Mouse (Mus musculus): ENCODE data around the gene Pax6. TPM values are rescaled to one million over a fixed set of nuclear protein-coding genes. Genes with fewer than 3 reads are reported as not detected.

The Pax6 gene
- polyA plus RNA-seq, 1 experiment, result not detected

- WGBS, result 78% methylated on average over 3 of the region's 3 CpGs
- Histone ChIP-seq H3K4me1 (ENCODE audit: control insufficient read depth, insufficient read depth, low read length) (no peaks in the 10 kb centered on the region), H3K27ac (ENCODE audit: control insufficient read depth, insufficient read depth, low read depth, low read length, poor library complexity) (no peak overlapping the region), H3K4me3 (replicated peaks; ENCODE audit: control insufficient read depth, low read depth, low read length) (no peak overlapping the region)
- TF ChIP-seq POLR2A (IDR thresholded peaks at IDR 0.05; ENCODE audit: borderline replicate concordance, control insufficient read depth, low read depth, low read length) (no peak), CTCF (IDR thresholded peaks at IDR 0.05; ENCODE audit: control insufficient read depth, insufficient read depth, low read length) (no peak)
Measured at GRCm38 (mm10) chr2:105709126-105709525, 40.4 kb downstream of the Pax6 start.

DNA sequence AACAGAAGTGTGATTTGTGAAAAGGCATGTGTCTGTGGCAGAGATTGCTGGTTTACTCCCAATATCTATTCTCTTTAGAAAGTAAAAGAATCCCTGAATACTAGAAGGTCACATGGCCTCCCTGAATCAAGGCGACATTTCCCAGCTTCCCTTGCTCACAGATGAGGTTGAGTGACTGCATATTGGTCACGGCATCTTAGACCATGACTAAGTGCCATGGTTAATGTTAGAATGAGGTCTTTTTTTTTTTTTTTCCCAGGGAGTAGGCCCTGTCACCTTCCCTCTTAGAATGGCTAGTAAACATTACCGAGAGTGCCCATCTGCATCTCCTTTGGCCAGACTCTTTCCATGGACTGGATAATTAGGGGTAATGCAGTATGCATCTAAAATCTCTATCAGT lies 41.8 kb downstream of the Pax6 start:
- Histone ChIP-seq H3K4me3 (replicated peaks; ENCODE audit: control insufficient read depth, low read depth, low read length) (no peak overlapping the region), H3K4me1 (ENCODE audit: control insufficient read depth, insufficient read depth, low read length) (no peaks in the 10 kb centered on the region), H3K27ac (ENCODE audit: control insufficient read depth, insufficient read depth, low read depth, low read length, poor library complexity) (no peak overlapping the region)
- TF ChIP-seq POLR2A (IDR thresholded peaks at IDR 0.05; ENCODE audit: borderline replicate concordance, control insufficient read depth, low read depth, low read length) (no peak), CTCF (IDR thresholded peaks at IDR 0.05; ENCODE audit: control insufficient read depth, insufficient read depth, low read length) (no peak)
- 85% methylated on average over 3 of the region's 3 CpGs for WGBS

DNA sequence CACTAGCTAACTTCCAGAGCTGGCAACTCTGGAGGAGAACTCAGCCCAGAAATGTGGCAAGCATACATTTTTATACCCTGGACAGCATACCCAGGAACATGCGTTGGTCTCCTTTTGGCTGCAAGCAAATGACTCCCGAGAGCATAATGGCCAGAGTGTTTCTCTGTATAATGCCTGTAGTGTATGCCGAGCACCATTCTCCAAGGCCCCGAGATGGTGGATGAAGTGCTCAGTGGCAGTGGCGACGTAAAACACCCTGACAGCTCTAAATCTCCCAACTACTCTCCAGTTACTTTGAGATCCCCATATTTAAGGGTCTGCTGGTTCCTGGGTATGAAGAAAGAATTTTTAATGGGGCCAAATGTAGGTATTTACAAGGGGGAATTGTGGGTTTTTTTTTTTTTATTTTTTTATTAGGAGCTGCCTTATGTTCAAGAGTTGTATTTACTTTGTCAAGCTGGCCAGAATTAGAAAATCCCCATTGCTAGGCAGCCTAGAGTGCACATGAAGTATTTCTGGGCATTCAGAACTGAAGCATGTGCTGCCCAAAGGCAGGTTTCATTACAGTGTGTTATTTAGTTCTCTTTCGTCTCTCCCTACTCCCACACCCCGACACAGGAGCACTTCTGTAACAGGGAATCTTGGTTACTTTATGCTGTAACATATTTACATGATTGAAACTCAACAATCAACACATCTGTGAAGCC lies 46.9 kb downstream of the Pax6 start:
- no peak overlapping the region for H3K27ac ChIP-seq (ENCODE audit: control insufficient read depth, insufficient read depth, low read depth, low read length, poor library complexity)
- TF ChIP-seq POLR2A (IDR thresholded peaks at IDR 0.05; ENCODE audit: borderline replicate concordance, control insufficient read depth, low read depth, low read length) (no peak), CTCF (IDR thresholded peaks at IDR 0.05; ENCODE audit: control insufficient read depth, insufficient read depth, low read length) (no peak)

DNA sequence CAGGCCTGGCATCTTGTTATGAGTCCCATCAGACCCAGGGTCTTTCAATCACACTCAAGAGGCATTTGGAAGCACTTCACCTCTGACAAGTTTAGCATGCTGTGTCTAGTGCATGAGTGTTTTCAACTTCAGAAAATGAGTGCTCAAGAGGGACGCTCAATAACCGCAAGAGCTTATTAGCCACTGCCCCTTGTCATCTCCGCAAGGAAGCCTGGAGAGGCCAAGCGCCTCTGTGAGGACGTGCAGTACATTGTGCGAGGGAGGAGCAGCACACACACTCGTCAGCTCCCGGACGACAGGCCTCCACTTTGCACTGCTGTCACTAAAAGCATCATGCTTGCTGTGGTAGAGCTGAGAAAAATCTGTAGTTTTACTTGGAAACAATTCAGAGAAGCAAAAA lies 58.0 kb downstream of the Pax6 start:
- Histone ChIP-seq H3K4me1 (ENCODE audit: control insufficient read depth, insufficient read depth, low read length) (no peaks in the 10 kb centered on the region), H3K27ac (ENCODE audit: control insufficient read depth, insufficient read depth, low read depth, low read length, poor library complexity) (no peak overlapping the region), H3K4me3 (replicated peaks; ENCODE audit: control insufficient read depth, low read depth, low read length) (no peak overlapping the region)
- TF ChIP-seq CTCF (IDR thresholded peaks at IDR 0.05; ENCODE audit: control insufficient read depth, insufficient read depth, low read length) (no peak), POLR2A (IDR thresholded peaks at IDR 0.05; ENCODE audit: borderline replicate concordance, control insufficient read depth, low read depth, low read length) (no peak)
- WGBS, result 91% methylated on average over 9 of the region's 9 CpGs

More for the DNA sequence above, 46.9 kb downstream of the Pax6 start:
- Histone ChIP-seq H3K4me3 (replicated peaks; ENCODE audit: control insufficient read depth, low read depth, low read length) (no peak overlapping the region), H3K4me1 (ENCODE audit: control insufficient read depth, insufficient read depth, low read length) (no peaks in the 10 kb centered on the region)
- WGBS, result 90% methylated on average over 8 of the region's 8 CpGs

GRCm38 (mm10) chr2:105730704-105731103 lies 62.0 kb downstream of the Pax6 start:
- 89% methylated on average over 3 of the region's 3 CpGs for WGBS
- TF ChIP-seq POLR2A (IDR thresholded peaks at IDR 0.05; ENCODE audit: borderline replicate concordance, control insufficient read depth, low read depth, low read length), result no peak
- no peak for TF ChIP-seq CTCF (IDR thresholded peaks at IDR 0.05; ENCODE audit: control insufficient read depth, insufficient read depth, low read length)
- H3K27ac ChIP-seq (ENCODE audit: control insufficient read depth, insufficient read depth, low read depth, low read length, poor library complexity), result no peak overlapping the region
- H3K4me3 ChIP-seq (replicated peaks; ENCODE audit: control insufficient read depth, low read depth, low read length), result no peak overlapping the region
- no peaks in the 10 kb centered on the region for H3K4me1 ChIP-seq (ENCODE audit: control insufficient read depth, insufficient read depth, low read length)

- H3K27ac ChIP-seq (ENCODE audit: control insufficient read depth, insufficient read depth, low read depth, low read length, poor library complexity), result no peak overlapping the region
- H3K4me1 ChIP-seq (ENCODE audit: control insufficient read depth, insufficient read depth, low read length), result no peaks in the 10 kb centered on the region
- H3K4me3 ChIP-seq (replicated peaks; ENCODE audit: control insufficient read depth, low read depth, low read length), result no peak overlapping the region
- TF ChIP-seq POLR2A (IDR thresholded peaks at IDR 0.05; ENCODE audit: borderline replicate concordance, control insufficient read depth, low read depth, low read length), result no peak
- no peak for TF ChIP-seq CTCF (IDR thresholded peaks at IDR 0.05; ENCODE audit: control insufficient read depth, insufficient read depth, low read length)
Measured at GRCm38 (mm10) chr2:105736166-105736565, 67.5 kb downstream of the Pax6 start.

- H3K27ac ChIP-seq (ENCODE audit: control insufficient read depth, insufficient read depth, low read depth, low read length, poor library complexity), result no peak overlapping the region
- WGBS, result 81% methylated on average over 7 of the region's 7 CpGs
- H3K4me1 ChIP-seq (ENCODE audit: control insufficient read depth, insufficient read depth, low read length), result no peaks in the 10 kb centered on the region
- TF ChIP-seq POLR2A (IDR thresholded peaks at IDR 0.05; ENCODE audit: borderline replicate concordance, control insufficient read depth, low read depth, low read length) (no peak), CTCF (IDR thresholded peaks at IDR 0.05; ENCODE audit: control insufficient read depth, insufficient read depth, low read length) (no peak)
- no peak overlapping the region for H3K4me3 ChIP-seq (replicated peaks; ENCODE audit: control insufficient read depth, low read depth, low read length)
Measured at GRCm38 (mm10) chr2:105746896-105747295, 78.2 kb downstream of the Pax6 start.

Other genes with a start within 250 kb of the Pax6 start
- 3.0 and 6.3 TPM in 2 replicates for gene Elp4, start 235.7 kb downstream of the Pax6 start, polyA plus RNA-seq (2011; ENCODE audit: insufficient read depth, insufficient read length, low replicate concordance, missing spikeins)
- gene Immp1l, start 235.7 kb downstream of the Pax6 start, polyA plus RNA-seq (2011; ENCODE audit: insufficient read depth, insufficient read length, low replicate concordance, missing spikeins), result 16.1 and 17.6 TPM in 2 replicates